Mouse (Mus musculus) erythroblast, embryonic 14.5 days (primary cell): ENCODE results near the gene Arfgef2.

Experiments
- GATA1 ChIP-seq: IDR thresholded peaks from 2 replicates; pipeline ENCODE4 v1.6.1; 2012; ENCODE audit warnings: low read length, inconsistent platforms, mixed read lengths
- TAL1 ChIP-seq: IDR thresholded peaks from 3 replicates; pipeline ENCODE4 v1.6.1; 2012; ENCODE audit warnings: low read length, inconsistent platforms, mixed read lengths

- TF ChIP-seq GATA1 (no peak), TAL1 (no peak)
Observed at GRCm38 (mm10) chr2:166773587-166773986, 31.8 kb upstream of the Arfgef2 start.
